Mouse (Mus musculus) thymus, postnatal 36 days (tissue): ENCODE data around the gene Rhox3e.
"Not testable (repeated sequence)": the region's sequence is repeated elsewhere in the genome, so short reads cannot be mapped to it uniquely, and the experiment has no call there.

Experiments used
- DNase-seq, 2 experiments: peaks; one replicate each; pipeline ENCODE4 v3.0.0; 2022; ENCODE audit warnings: mixed read lengths in 2 of 2

Rhox3e gene

DNA sequence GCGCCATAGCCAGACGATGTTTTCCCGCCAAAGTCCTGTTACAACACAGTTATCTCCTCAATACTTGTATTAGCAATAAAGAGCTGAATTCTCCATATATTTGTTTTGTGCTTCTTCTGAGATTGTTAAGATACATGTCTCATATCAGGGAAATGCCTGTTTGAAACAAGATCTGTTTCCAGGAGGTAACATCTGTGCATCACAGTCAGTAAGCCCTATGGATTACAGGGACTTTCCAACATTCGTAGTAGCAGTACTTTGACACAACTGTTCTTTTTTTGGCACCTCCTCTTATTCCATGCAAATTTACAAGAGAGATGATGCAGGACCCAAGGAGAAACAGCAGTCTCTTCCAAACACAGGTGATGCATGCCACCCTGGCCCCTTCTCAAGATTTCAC lies at the start of gene Rhox3e:
Gene Rhox3e (plus strand): TSS at position 301 of the 400 bp plus-strand sequence.
- not testable (repeated sequence) for DNase-seq

DNA sequence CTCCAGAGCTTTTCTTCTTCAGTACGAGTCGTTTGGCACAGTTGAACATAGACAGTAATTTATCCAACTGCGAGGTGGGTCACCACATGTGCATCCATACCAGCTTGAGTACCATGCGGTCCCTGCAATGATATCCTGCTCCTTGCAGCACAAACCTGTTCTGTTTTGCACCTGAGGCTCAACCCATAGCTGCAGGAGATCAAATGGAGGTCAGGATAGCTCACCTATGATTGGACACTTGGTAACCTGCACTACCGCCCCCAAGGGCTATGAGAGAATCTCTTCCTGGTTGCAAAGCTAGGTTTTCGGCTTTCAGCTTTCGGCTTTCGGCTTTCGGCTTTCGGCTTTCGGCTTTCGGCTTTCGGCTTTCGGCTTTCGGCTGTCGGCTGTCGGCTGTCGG lies 27.8 kb upstream of the Rhox3e start, which contains the start of gene Rhox4d:
Gene Rhox4d (plus strand): TSS at position 301 of the 400 bp plus-strand sequence.
- DNase-seq = not testable (repeated sequence)

DNA sequence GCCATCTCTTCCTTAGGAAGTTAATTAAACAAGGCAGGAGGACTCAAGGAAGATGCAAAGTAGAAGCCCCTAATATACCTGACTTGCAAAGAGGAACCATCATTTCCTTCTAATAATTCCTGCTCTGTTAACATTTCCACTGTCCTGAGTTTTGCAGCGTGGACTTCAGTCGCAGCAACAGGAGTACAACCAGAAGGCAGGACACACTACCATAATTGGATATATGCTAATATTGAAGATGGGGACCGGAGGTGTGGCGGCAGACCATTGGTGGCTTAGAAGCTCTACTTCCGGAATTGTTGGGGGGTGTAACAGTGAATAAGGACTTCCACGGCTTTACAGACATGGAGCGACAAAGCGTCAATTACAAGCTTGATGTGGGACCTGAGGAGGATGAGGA lies 11.7 kb upstream of the Rhox3e start, which contains the start of gene Rhox2e:
Gene Rhox2e (plus strand): TSS at position 301 of the 400 bp plus-strand sequence.
- DNase-seq = not testable (repeated sequence)

DNA sequence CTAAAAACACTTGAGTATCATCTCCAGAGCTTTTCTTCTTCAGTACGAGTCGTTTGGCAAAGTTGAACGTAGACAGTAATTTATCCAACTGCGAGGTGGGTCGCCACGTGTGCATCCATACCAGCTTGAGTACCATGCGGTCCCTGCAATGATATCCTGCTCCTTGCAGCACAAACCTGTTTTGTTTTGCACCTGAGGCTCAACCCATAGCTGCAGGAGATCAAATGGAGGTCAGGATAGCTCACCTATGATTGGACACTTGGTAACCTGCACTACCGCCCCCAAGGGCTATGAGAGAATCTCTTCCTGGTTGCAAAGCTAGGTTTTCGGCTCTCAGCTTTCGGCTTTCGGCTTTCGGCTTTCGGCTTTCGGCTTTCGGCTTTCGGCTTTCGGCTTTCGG lies 15.3 kb downstream of the Rhox3e start, which contains the start of gene Rhox4e:
Gene Rhox4e (plus strand): TSS at position 301 of the 400 bp plus-strand sequence.
- DNase-seq = not testable (repeated sequence)

DNA sequence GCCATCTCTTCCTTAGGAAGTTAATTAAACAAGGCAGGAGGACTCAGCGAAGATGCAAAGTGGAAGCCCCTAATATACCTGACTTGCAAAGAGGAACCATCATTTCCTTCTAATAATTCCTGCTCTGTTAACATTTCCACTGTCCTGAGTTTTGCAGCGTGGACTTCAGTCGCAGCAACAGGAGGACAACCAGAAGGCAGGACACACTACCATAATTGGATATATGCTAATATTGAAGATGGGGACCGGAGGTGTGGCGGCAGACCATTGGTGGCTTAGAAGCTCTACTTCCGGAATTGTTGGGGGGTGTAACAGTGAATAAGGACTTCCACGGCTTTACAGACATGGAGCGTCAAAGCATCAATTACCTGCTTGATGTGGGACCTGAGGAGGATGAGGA lies 29.3 kb downstream of the Rhox3e start, which contains the start of gene Rhox2f:
Gene Rhox2f (plus strand): TSS at position 301 of the 400 bp plus-strand sequence.
- not testable (repeated sequence) for DNase-seq

DNA sequence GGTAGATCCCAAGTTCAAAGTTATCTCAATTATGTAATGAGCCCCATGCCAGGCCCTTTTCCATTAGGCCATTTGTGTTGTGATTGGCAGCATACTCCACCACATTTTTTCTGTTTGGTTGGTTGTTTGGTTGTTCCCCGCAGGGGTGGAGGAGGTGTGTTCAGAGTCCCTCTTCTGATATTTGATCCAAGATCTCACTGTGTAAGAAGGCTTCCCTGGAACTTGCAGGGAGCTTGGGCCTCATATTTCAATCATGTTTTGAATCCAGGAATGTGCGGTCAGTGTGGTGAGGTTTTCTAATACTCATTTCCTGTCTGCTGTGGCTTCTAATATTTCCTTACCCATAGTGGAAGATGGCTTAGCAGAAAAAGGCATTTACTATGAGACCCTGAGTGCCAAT lies 30.8 kb downstream of the Rhox3e start:
- DNase-seq = not testable (repeated sequence)

DNA sequence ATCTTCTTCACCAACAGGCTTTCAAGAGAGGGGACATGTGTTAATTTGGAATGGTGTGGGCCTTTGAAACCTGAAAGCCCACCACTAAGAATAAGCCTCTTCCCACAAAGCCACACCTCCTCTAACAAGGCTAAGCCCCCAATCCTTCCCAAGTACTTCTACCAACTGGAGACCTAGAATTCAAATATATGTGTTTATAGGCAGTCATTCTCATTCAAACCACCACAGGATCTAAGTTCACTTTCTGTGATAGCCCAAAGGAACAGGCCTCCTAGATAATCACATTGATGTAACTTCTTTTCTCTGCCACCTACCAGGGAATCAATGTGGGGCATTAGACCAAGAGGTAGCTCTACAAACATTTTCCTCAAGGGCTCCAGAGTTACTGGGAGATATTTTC lies 38.9 kb downstream of the Rhox3e start, which contains the start of gene Rhox3f:
Gene Rhox3f (plus strand): TSS at position 301 of the 400 bp plus-strand sequence.
- not testable (repeated sequence) for DNase-seq
